Mouse (Mus musculus) lung, postnatal 0 days (tissue): ENCODE measurements around the gene Smarca4.

Experiments used
- CTCF ChIP-seq: IDR thresholded peaks from 2 replicates; pipeline ENCODE4 v1.5.1; 2016; ENCODE audit warnings: antibody characterized with exemption, mild to moderate bottlenecking
- EP300 ChIP-seq: IDR thresholded peaks from 2 replicates; pipeline ENCODE4 v1.6.1; 2016; ENCODE audit warnings: antibody characterized with exemption, mild to moderate bottlenecking, control low read depth

GRCm38 (mm10) chr9:21701091-21701490 is 85.1 kb downstream of the Smarca4 start:
- TF ChIP-seq EP300, result no peak
- no peak for TF ChIP-seq CTCF
